Mouse (Mus musculus) intestine, embryonic 14.5 days (tissue): ENCODE measurements around the gene Scimp. TPM values are rescaled to one million over a fixed set of nuclear protein-coding genes. Genes with fewer than 3 reads are reported as not detected.

Experiments
- ATAC-seq: fragments of 200-750 bp; cut with Nextera tagmentation; replicated peaks from 2 replicates; pipeline ENCODE4 v1.8.0; 2017; ENCODE audit warnings: low read depth, moderate number of reproducible peaks, moderate TSS enrichment, moderate library complexity; ENCODE audit not compliant: low FRiP score, low TSS enrichment
- DNase-seq: peaks from one replicate; pipeline ENCODE4 v3.0.0-alpha.2; 2018; ENCODE audit warnings: low spot score
- H3K27ac ChIP-seq: fragments of 300-500 bp; sonication (generic); 2 replicates; pipeline ENCODE4 v1.5.1; 2014; ENCODE audit warnings: low read depth, mild to moderate bottlenecking, control low read depth
- H3K27me3 ChIP-seq: fragments of 300-500 bp; sonication (generic); replicated peaks from 2 replicates; pipeline ENCODE4 v1.6.1; 2014; ENCODE audit warnings: low read length, control low read depth; ENCODE audit not compliant: control insufficient read depth, insufficient read depth
- H3K36me3 ChIP-seq: fragments of 300-500 bp; sonication (generic); 2 replicates; pipeline ENCODE4 v1.6.1; 2014; ENCODE audit warnings: low read length, control low read depth; ENCODE audit not compliant: control insufficient read depth, insufficient read depth
- H3K4me1 ChIP-seq: fragments of 300-500 bp; sonication (generic); replicated peaks from 2 replicates; pipeline ENCODE4 v1.6.1; 2014; ENCODE audit warnings: low read length, control low read depth, mixed read lengths; ENCODE audit not compliant: control insufficient read depth, insufficient read depth
- H3K4me2 ChIP-seq: fragments of 300-500 bp; sonication (generic); 2 replicates; pipeline ENCODE4 v1.6.1; 2014; ENCODE audit warnings: low read length
- H3K4me3 ChIP-seq: fragments of 300-500 bp; sonication (generic); 2 replicates; pipeline ENCODE4 v1.5.1; 2014; ENCODE audit warnings: low read depth, low read length, control low read depth, mixed read lengths
- H3K9ac ChIP-seq: fragments of 300-500 bp; sonication (generic); 2 replicates; pipeline ENCODE4 v1.6.1; 2014; ENCODE audit warnings: mild to moderate bottlenecking, low read length
- H3K9me3 ChIP-seq: fragments of 300-500 bp; sonication (generic); 2 replicates; pipeline ENCODE4 v1.6.1; 2016; ENCODE audit warnings: low read length, control low read depth; ENCODE audit not compliant: control insufficient read depth
- WGBS: fragments of 180-500 bp; shearing (Covaris S2); extraction: QIAGEN DNeasy Blood & Tissue Kit; methylation state at CpG from one replicate; pipeline ENCODE4 v1.1.7; 2014; 5-methylcytosine and 5-hydroxymethylcytosine counted together
- polyA plus RNA-seq: library from polyadenylated mRNA; unstranded; fragments of >200 nt; fragmentation: Nextera tagmentation; extraction: Ambion mirVana; gene quantifications from 2 replicates; pipeline ENCODE4 v1.2.1, GENCODE M21; 2014

Scimp gene
- polyA plus RNA-seq, 1 experiment from 2014 or later: 0.45 TPM

GRCm38 (mm10) chr11:70820120-70820519 lies 7.7 kb upstream of the Scimp start:
- no peaks in the 10 kb centered on the region for H3K36me3 ChIP-seq

GRCm38 (mm10) chr11:70816770-70817169 lies 4.4 kb upstream of the Scimp start:
- DNase-seq (no peak), ATAC-seq (no peak)
- Histone ChIP-seq H3K9ac (no peak overlapping the region), H3K4me2 (no peak overlapping the region), H3K4me1 (peaks cover under 1% of the 10 kb centered on the region; the same call in 1 of the 2 replicates), H3K4me3 (no peak overlapping the region), H3K27me3 (no peaks in the 10 kb centered on the region), H3K36me3 (no peaks in the 10 kb centered on the region), H3K27ac (no peak overlapping the region), H3K9me3 (no peaks in the 10 kb centered on the region)
- WGBS: 79% methylated on average over 4 of the region's 4 CpGs

More at GRCm38 (mm10) chr11:70820120-70820519, 7.7 kb upstream of the Scimp start:
- H3K4me1 ChIP-seq: peaks cover 7% of the 10 kb centered on the region; the same call in 1 of the 2 replicates
- ATAC-seq (no peak), DNase-seq (no peak)
- H3K9ac ChIP-seq: no peak overlapping the region
- no peak overlapping the region for H3K27ac ChIP-seq
- H3K4me2 ChIP-seq: no peak overlapping the region
- WGBS: 70% methylated on average over 8 of the region's 8 CpGs
- no peaks in the 10 kb centered on the region for H3K27me3 ChIP-seq
- H3K4me3 ChIP-seq: no peak overlapping the region
- H3K9me3 ChIP-seq: no peaks in the 10 kb centered on the region

- no peak overlapping the region for H3K9ac ChIP-seq
- H3K27ac ChIP-seq: no peak overlapping the region
- H3K36me3 ChIP-seq: no peaks in the 10 kb centered on the region
- WGBS: 27% methylated on average over 6 of the region's 6 CpGs
- no peaks in the 10 kb centered on the region for H3K9me3 ChIP-seq
- H3K4me1 ChIP-seq: no peaks in the 10 kb centered on the region
- ATAC-seq: no peak
- peak; percentile 72 for DNase-seq
- no peaks in the 10 kb centered on the region for H3K27me3 ChIP-seq
- H3K4me2 ChIP-seq: no peak overlapping the region
- H3K4me3 ChIP-seq: no peak overlapping the region
Observed at GRCm38 (mm10) chr11:70815498-70816078, 3.2 kb upstream of the Scimp start.

- no peak overlapping the region for H3K27ac ChIP-seq
- ATAC-seq (no peak), DNase-seq (no peak)
- H3K9ac ChIP-seq: no peak overlapping the region
- H3K9me3 ChIP-seq: no peaks in the 10 kb centered on the region
- 87% methylated on average over 8 of the region's 8 CpGs for WGBS
- H3K27me3 ChIP-seq: no peaks in the 10 kb centered on the region
- H3K4me1 ChIP-seq: no peaks in the 10 kb centered on the region
- no peak overlapping the region for H3K4me3 ChIP-seq
- H3K36me3 ChIP-seq: no peaks in the 10 kb centered on the region
- H3K4me2 ChIP-seq: no peak overlapping the region
Observed at GRCm38 (mm10) chr11:70815071-70815470, 2.7 kb upstream of the Scimp start.

GRCm38 (mm10) chr11:70811471-70812240 lies 730 bp downstream of the Scimp start:
- H3K4me2 ChIP-seq: no peak overlapping the region
- H3K4me1 ChIP-seq: no peaks in the 10 kb centered on the region
- no peak for DNase-seq
- H3K27ac ChIP-seq: no peak overlapping the region
- no peaks in the 10 kb centered on the region for H3K9me3 ChIP-seq
- ATAC-seq: no peak
- no peaks in the 10 kb centered on the region for H3K36me3 ChIP-seq
- no peaks in the 10 kb centered on the region for H3K27me3 ChIP-seq
- H3K9ac ChIP-seq: no peak overlapping the region
- H3K4me3 ChIP-seq: no peak overlapping the region
- 62% methylated on average over 13 of the region's 13 CpGs for WGBS

GRCm38 (mm10) chr11:70811041-70811440 lies 1.3 kb downstream of the Scimp start:
- WGBS: 85% methylated on average over 5 of the region's 5 CpGs
- no peaks in the 10 kb centered on the region for H3K4me1 ChIP-seq

GRCm38 (mm10) chr11:70809011-70809410 lies 3.4 kb downstream of the Scimp start:
- ATAC-seq (no peak), DNase-seq (no peak)
- Histone ChIP-seq H3K36me3 (no peaks in the 10 kb centered on the region), H3K4me2 (no peak overlapping the region), H3K4me1 (no peaks in the 10 kb centered on the region), H3K27me3 (no peaks in the 10 kb centered on the region), H3K4me3 (no peak overlapping the region), H3K27ac (no peak overlapping the region), H3K9ac (no peak overlapping the region), H3K9me3 (no peaks in the 10 kb centered on the region)
- WGBS: 32% methylated on average over 1 of the region's 1 CpGs

More at GRCm38 (mm10) chr11:70811041-70811440, 1.3 kb downstream of the Scimp start:
- Histone ChIP-seq H3K9ac (no peak overlapping the region), H3K36me3 (no peaks in the 10 kb centered on the region), H3K27ac (no peak overlapping the region), H3K27me3 (no peaks in the 10 kb centered on the region), H3K4me2 (no peak overlapping the region), H3K4me3 (no peak overlapping the region), H3K9me3 (no peaks in the 10 kb centered on the region)
- ATAC-seq (no peak), DNase-seq (no peak)

GRCm38 (mm10) chr11:70808101-70808500 lies 4.3 kb downstream of the Scimp start:
- H3K9ac ChIP-seq: no peak overlapping the region
- no peaks in the 10 kb centered on the region for H3K27me3 ChIP-seq
- H3K4me1 ChIP-seq: no peaks in the 10 kb centered on the region
- H3K4me3 ChIP-seq: no peak overlapping the region
- H3K27ac ChIP-seq: no peak overlapping the region
- DNase-seq: no peak
- no peak overlapping the region for H3K4me2 ChIP-seq
- H3K9me3 ChIP-seq: no peaks in the 10 kb centered on the region
- no peaks in the 10 kb centered on the region for H3K36me3 ChIP-seq
- 62% methylated on average over 3 of the region's 3 CpGs for WGBS
- ATAC-seq: no peak

- no peaks in the 10 kb centered on the region for H3K36me3 ChIP-seq
- no peak for ATAC-seq
- no peaks in the 10 kb centered on the region for H3K27me3 ChIP-seq
- no peak for DNase-seq
- no peak overlapping the region for H3K4me2 ChIP-seq
- H3K4me1 ChIP-seq: no peaks in the 10 kb centered on the region
- H3K9ac ChIP-seq: no peak overlapping the region
- 89% methylated on average over 4 of the region's 4 CpGs for WGBS
- H3K9me3 ChIP-seq: no peaks in the 10 kb centered on the region
- H3K27ac ChIP-seq: no peak overlapping the region
- no peak overlapping the region for H3K4me3 ChIP-seq
Observed at GRCm38 (mm10) chr11:70807630-70808029, 4.8 kb downstream of the Scimp start.
